Mouse (Mus musculus) hindbrain, embryonic 12.5 days (tissue): ENCODE data around the gene Prn. TPM values are rescaled to one million over a fixed set of nuclear protein-coding genes. Genes with fewer than 3 reads are reported as not detected.

Experiments used
- polyA plus RNA-seq: library from polyadenylated mRNA; unstranded; fragments of >200 nt; fragmentation: Nextera tagmentation; extraction: Ambion mirVana; gene quantifications from 2 replicates; pipeline ENCODE4 v1.2.1, GENCODE M21; 2016

The Prn gene
- polyA plus RNA-seq, 1 experiment from 2014 or later: not detected

Other genes starting within 250 kb of the Prn start
- not detected in 2 replicates for gene Erv3, start 50.2 kb upstream of the Prn start, polyA plus RNA-seq
- 62.9 and 69.2 TPM in 2 replicates for gene Prnp, start within 50 bp of the Prn start, polyA plus RNA-seq
- gene Prnd, start 40.9 kb downstream of the Prn start, polyA plus RNA-seq: 11.6 and 13.3 TPM in 2 replicates
- 29.2 and 30.9 TPM in 2 replicates for gene Rassf2, start 120.3 kb downstream of the Prn start, polyA plus RNA-seq
- 17.1 and 19.8 TPM in 2 replicates for gene Slc23a2, start 235.2 kb downstream of the Prn start, polyA plus RNA-seq